Mouse (Mus musculus) c-Kit-positive CD71-negative TER-119-negative erythroid progenitor cells, embryonic 14.5 days (primary cell): Measurements from ENCODE around the gene Il4i1.
A peak's percentile ranks its signal among the peaks of the same experiment; 100 is the strongest.
"Not testable (repeated sequence)": the region's sequence is repeated elsewhere in the genome, so short reads cannot be mapped to it uniquely, and the experiment has no call there.

ENCODE experiments used
- DNase-seq: peaks from one replicate; pipeline ENCODE4 v3.0.0-alpha.2; 2013; ENCODE audit warnings: low read depth

Il4i1 gene

GRCm38 (mm10) chr7:44864595-44865542, 48.7 kb downstream of the Il4i1 start:
- no peak for DNase-seq

- no peak for DNase-seq
Observed at GRCm38 (mm10) chr7:44866276-44867009, 50.3 kb downstream of the Il4i1 start.

DNA sequence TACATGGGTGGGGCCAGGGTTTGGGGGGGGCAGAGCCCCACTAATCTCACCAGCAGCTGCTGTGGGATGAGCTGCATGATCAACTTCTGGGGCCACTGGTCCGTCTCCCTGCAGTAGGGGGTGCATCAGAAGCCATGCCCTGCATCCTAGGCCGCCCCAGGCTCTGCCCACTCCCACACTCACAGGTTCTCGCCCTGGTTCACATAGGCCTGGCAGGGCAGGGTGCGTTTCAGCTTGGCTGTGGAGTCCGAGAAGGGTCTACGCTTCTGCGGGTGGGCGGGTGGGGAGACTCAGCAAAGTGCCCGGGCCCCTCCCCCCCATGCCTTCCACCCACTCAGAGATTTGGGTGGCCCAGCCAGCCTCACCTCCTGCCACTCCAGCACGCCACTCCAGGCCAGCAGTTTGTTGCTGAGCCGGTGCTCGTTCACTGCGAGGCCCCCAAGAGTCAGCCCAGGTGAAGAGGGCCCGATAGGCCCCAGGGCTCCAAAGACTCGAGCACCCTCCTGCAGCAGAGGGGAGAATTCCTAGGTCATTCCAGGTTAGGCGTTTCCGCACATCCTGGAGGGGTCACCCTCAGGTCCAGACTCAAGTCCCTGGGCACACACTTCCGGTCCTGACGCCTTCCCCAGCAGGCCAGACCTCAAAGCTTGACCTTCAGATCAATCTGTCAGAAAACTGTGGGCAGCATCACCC, 51.0 kb downstream of the Il4i1 start:
- no peak for DNase-seq

DNA sequence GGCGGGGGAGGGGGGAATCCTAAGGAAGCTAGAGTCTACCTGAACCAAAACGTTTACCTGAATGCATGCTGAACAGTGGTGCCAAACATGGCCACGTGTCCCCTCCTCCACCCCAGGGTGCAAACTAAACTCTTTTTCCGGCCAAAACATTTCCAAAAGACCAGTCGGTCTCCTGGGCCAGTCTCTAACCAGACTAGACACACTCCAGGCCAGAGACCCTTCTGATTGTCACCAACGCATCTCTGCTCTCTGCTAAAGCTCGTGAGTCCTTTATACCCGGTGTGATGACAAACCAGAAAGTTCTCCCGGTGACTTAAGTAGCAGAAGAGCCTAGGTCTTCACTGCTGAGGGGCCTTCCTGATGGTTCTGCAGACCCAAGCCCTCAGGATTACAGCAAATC, 51.6 kb downstream of the Il4i1 start:
- DNase-seq, result no peak

- no peak for DNase-seq
Observed at GRCm38 (mm10) chr7:44868465-44868864, 52.3 kb downstream of the Il4i1 start.

DNA sequence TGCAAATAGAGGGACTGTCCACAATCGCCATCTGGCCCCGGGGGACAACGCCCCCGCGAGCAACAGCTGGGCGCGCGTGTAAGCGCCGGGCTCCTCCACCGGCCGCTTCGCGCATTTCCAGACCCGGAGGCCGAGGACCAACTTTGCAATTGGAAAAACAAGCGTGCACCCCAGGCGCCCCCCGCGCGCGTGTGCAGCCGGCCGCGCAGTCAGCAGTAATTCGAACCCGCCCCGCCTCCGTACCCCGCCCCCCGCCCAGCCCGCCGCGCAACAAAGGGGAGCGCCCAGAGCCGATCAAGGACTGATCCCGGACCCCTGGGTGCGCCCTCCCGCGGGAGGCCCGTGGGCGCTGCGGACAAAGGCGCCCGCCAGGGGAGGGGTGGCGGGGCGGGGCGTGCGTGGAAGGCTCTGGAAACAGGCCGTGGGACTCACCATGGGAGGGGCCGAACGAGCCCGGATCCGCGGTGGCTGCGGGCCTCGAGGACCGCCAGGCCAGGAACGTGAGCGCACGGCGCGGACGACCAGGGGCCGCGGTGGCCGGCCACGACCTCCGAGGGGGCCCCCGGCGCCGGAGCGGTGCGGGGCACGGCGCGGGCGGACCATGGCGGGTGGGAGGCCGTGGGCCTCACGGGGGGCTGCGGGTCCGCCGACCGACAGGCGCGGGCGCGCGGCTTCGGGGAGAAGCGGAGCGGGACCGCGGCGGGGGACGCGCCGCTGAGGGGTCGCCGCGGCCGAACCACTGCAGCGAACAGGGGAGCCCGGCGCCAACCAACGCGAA, 52.9 kb downstream of the Il4i1 start:
- DNase-seq, result no peak

GRCm38 (mm10) chr7:44869697-44870528, 53.7 kb downstream of the Il4i1 start, which contains the start of gene Ptov1:
Ptov1 (minus strand) TSS chr7:44869788.
- DNase-seq, result peak; percentile 84

GRCm38 (mm10) chr7:44870614-44871013, 54.4 kb downstream of the Il4i1 start:
- no peak for DNase-seq

DNA sequence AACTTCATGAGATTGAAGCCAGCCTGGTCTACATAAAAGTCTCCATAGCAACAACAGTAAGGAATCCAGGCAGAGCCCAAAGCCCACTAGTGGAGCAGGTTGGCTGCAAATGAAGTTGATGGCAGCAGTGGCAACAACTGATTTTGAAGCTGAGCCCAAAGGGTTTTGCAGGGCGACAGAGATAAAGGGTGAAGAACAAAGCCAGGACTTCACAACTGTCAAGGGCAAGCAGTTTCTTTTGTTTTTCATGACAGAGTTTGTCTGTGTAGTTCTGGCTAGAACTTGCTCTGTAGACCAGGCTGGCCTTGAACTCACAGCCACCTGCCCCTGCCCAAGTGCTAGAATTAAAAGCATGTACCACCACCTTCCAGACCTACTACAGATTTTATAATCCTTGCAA, 55.0 kb downstream of the Il4i1 start:
- DNase-seq, result no peak

DNA sequence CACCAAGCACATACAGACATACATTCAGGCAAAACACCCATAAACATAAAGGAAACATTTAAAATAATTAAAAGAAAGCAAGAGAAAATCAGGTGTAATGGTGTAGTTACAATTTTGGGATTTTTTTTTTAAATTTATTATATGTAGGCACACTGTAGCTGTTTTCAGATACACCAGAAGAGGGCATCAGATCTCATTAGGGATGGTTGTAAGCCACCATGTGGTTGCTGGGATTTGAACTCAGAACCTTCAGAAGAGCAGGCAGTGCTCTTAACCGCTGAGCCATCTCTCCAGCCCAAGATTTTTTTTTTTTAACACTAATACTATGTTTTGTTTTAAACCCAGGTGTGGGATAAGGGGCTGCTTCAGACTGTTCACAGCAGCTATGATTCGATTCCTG, 55.6 kb downstream of the Il4i1 start:
- not testable (repeated sequence) for DNase-seq

- DNase-seq, result no peak
Observed at GRCm38 (mm10) chr7:44877833-44878232, 61.6 kb downstream of the Il4i1 start.

DNA sequence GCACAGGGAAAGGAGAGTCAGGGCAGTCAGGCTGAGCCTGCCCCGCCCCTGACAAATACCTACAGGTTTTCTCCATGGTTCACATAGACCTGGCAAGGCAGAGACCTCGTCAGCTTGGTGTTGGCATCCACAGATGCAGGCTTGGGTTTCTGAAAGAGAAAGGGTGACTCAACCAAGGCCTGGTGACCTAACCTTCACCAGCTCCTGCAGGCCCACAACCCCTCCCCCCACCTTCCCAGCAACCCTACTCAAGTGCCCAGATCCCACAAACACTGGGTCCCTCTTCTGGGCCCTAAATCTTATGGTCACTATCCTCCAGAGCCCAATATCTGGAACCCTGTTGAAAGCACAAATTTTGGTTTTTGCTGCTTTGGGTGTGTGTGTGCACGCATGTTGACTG, 66.8 kb downstream of the Il4i1 start:
- no peak for DNase-seq

DNA sequence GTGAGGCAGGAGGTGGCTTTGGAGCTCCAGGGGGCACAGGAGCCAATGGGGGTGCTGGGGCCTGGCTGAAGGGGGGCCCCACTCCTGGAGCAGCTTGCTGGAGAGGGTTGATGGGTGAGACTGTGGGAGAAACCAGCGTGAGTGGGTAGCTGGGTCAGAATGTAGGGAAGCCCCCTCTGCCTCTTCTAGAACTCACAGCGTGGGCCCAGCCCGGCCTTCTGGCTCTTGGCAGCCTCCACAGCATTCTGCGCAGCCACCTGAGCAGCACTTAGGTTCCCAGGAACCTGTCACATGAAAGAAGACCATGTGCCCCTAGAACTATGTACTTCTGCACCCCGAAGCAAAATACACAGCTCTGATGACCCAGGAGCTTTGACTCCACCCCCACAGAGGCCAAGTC, 68.5 kb downstream of the Il4i1 start:
- no peak for DNase-seq

DNA sequence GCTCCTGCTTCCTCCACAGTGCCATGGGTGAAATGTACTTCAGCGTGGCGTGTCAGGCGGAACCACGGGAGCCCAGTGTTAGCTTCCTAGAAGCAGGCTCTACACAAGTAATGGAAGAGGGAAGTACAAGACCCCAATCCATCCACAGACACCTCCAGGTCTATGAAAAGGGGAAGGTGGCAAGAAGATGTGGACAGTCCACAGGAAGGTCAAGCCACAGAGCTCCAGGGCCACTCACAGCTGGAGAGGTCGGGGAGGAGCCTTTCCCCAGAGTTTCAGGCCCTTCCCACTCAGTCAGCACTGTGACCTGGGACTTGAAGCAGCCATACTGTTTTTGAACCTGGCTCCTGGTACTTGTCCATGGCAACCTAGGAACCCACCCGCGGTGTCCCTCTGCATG, 70.8 kb downstream of the Il4i1 start:
- DNase-seq, result no peak

DNA sequence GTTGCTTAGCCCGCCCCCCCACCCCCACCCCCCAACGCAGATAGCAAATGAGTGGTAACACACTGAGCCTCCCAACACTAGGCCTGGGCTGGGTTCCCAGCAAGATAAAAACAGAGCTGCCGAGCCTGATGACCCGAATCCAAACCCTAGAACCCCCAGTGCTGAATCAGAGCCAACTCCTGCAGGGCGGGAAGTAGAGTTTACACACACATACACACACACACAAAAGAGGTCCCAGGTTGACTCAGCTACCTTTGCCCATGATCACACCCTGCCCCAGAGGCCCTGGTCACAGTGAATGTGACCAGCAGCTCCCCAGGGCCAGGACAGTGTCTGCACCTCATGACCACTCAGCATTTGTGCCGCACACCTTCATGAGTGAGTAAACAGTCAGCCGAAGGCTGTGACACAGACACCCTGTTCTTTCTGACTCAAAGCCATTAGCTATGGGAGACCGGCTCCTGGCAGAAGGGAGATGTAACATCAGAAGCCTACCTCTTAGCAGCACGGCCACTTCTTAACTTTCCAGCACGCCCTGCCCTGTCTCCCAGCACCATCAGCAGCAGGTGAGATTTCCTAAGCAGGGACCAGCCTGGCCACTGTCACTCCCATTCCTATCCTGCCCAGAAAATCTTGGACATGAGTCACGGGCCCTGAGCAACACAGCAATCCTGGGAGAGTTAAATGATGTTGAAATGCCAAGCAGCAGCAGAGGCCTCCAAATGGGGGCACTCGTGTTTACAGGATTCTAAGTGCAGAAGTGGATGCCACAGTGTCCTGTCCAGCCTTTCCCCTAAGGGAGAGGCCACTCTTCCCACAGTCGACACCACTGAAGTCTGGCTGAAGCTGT, 72.3 kb downstream of the Il4i1 start:
- DNase-seq, result no peak

DNA sequence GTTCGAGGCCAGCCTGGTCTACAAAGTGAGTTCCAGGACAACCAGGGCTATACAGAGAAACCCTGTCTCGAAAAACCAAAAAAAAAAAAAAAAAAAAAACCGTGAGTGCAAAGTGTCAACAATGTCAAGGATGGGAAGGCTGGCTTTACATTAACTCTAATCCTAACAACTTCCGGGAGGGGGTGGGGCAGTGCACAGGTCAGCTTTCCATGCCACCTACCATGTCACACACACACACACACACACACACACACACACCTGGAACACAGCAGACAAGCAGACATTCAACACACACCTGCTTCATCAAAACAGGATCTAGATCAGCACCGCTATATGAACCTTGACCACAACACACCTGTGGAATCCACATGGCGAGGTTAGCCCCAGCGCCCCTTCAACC, 74.0 kb downstream of the Il4i1 start:
- DNase-seq, result no peak
